Mouse (Mus musculus) megakaryocyte-erythroid progenitor cell, adult 5-6 weeks (primary cell): ENCODE measurements at regions not wholly inside any gene's neighbourhood (a gene's known extent, or its start where the extent isn't known, plus 50 kb on each side); places are given as distances from the start of the nearest gene placed in this dataset.
"Not testable (repeated sequence)": the region's sequence is repeated elsewhere in the genome, so short reads cannot be mapped to it uniquely, and the experiment has no call there.

ENCODE experiments used
- ATAC-seq: replicated peaks from 2 replicates; pipeline ENCODE4 v1.8.0; 2016; ENCODE audit warnings: mild to moderate bottlenecking, inconsistent platforms; ENCODE audit not compliant: severe bottlenecking, poor library complexity, low FRiP score, low TSS enrichment

GRCm38 (mm10) chr14:37571971-37572370 lies 436.9 kb upstream of the Ghitm start:
- ATAC-seq = no peak

GRCm38 (mm10) chr14:37558258-37558657 lies 423.2 kb upstream of the Ghitm start:
- no peak for ATAC-seq

GRCm38 (mm10) chr14:37523616-37524015 lies 388.5 kb upstream of the Ghitm start:
- ATAC-seq = no peak

- ATAC-seq = not testable (repeated sequence)
Measured at GRCm38 (mm10) chr14:37520631-37521030, 385.6 kb upstream of the Ghitm start.

- ATAC-seq = no peak
Measured at GRCm38 (mm10) chr14:37505314-37505713, 370.2 kb upstream of the Ghitm start.

- no peak for ATAC-seq
Measured at GRCm38 (mm10) chr14:37490711-37491110, 355.6 kb upstream of the Ghitm start.

GRCm38 (mm10) chr14:37485292-37485691 lies 350.2 kb upstream of the Ghitm start:
- ATAC-seq = no peak

- no peak for ATAC-seq
Measured at GRCm38 (mm10) chr14:37477599-37477998, 342.5 kb upstream of the Ghitm start.

GRCm38 (mm10) chr14:37468711-37469110 lies 333.6 kb upstream of the Ghitm start:
- no peak for ATAC-seq

- ATAC-seq = no peak
Measured at GRCm38 (mm10) chr14:37440874-37441273, 305.8 kb upstream of the Ghitm start.

GRCm38 (mm10) chr14:37430656-37431055 lies 295.6 kb upstream of the Ghitm start:
- no peak for ATAC-seq

- ATAC-seq = no peak
Measured at GRCm38 (mm10) chr14:37425506-37425905, 290.4 kb upstream of the Ghitm start.

GRCm38 (mm10) chr14:37421566-37421965 lies 286.5 kb upstream of the Ghitm start:
- ATAC-seq = no peak

GRCm38 (mm10) chr14:37412583-37412982 lies 277.5 kb upstream of the Ghitm start:
- ATAC-seq = not testable (repeated sequence)

- no peak for ATAC-seq
Measured at GRCm38 (mm10) chr14:37371972-37372371, 236.9 kb upstream of the Ghitm start.

GRCm38 (mm10) chr14:37361896-37362295 lies 226.8 kb upstream of the Ghitm start:
- ATAC-seq = no peak

GRCm38 (mm10) chr14:37355968-37356704 lies 221.1 kb upstream of the Ghitm start:
- no peak for ATAC-seq

GRCm38 (mm10) chr14:37323392-37323791 lies 188.3 kb upstream of the Ghitm start:
- ATAC-seq = no peak

- no peak for ATAC-seq
Measured at GRCm38 (mm10) chr14:37315239-37315895, 180.3 kb upstream of the Ghitm start.

- no peak for ATAC-seq
Measured at GRCm38 (mm10) chr14:37313906-37314305, 178.8 kb upstream of the Ghitm start.

- no peak for ATAC-seq
Measured at GRCm38 (mm10) chr14:37312887-37313286, 177.8 kb upstream of the Ghitm start.
